Mouse (Mus musculus): Measurements from ENCODE around the gene Tmcc3. TPM values are rescaled to one million over a fixed set of nuclear protein-coding genes. Genes with fewer than 3 reads are reported as not detected.

Tmcc3 gene
- polyA plus RNA-seq, 1 experiment from 2014 or later, result 2.3 TPM

DNA sequence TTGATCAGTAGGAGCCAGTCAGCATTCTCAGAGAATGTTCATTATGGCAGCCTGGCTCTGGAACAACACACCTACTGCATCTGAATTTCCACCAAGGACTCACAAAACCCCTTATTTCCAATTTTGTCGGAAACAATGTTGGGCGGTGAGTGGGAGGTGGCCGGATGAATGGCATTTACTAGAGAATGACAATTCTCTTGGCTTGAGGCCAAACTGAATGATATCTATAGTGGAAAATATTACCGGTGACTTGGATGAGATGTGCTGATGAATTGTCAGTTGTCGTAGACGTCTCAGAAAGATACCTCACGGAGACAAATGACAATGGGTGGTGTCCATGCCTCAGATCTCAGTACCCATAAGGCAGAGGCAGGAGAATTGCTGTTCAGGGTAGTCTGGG, 133.4 kb downstream of the Tmcc3 start:
- WGBS, result 94% methylated on average over 7 of the region's 7 CpGs
- no peaks in the 10 kb centered on the region for H3K36me3 ChIP-seq (replicated peaks)
- peaks cover 7% of the 10 kb centered on the region for H3K4me1 ChIP-seq
- DNase-seq (ENCODE audit: extremely low spot score, low spot score), result no peak
- H3K27me3 ChIP-seq (ENCODE audit: poor library complexity, severe bottlenecking), result no peaks in the 10 kb centered on the region
- no peak overlapping the region for H3K27ac ChIP-seq
- no peak overlapping the region for H3K4me3 ChIP-seq
- H3K9me3 ChIP-seq, result no peaks in the 10 kb centered on the region

DNA sequence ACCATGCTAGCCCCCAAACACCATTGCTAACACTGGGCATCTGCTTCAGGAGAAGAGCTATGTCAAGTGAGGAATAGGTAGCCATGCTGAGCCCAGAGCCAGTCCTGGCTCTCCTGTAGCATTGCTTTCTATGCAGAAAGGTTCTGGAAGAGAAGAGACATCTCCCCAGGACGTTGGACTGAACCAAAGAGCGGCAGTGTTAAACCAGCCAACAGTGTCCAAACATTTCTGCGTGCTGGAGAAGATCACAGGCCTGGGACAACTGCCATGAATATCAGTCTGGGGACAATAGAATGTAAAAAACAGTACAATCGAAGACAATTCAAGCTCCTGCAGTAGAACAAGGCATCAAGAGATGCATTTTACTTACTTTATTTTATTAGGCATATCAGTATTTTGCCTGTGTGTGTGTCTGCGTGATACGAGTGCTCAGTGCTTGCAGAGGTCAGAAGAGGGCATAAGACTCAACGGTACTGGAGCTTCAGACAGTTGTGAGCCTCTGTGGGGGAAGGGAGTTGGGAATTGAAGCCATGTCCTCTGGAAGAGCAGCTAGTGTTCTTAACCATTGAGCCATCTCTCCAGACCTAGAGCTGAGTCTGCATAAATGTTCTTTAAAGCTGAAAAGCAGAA, 134.7 kb downstream of the Tmcc3 start:
- 81% methylated on average over 7 of the region's 7 CpGs for WGBS

DNA sequence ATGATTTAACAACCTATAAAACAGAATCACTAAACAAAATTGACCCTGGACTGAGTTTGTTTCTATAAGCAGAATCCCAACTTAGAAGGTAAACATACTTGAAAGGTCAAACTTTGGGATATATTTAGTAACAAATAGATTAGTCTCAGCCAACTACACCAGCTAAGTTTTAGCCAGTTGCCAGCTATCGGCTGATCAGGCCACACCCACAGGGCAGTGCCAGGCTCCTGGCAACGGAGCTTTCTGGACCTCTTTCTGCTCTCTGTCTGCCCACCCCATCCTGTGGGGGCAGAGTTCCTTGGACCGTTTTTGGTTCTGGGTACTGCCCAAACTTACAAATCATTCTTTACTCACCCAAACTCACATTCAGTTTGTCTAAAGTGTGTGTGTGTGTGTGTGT, 137.9 kb downstream of the Tmcc3 start:
- Histone ChIP-seq H3K9me3 (no peaks in the 10 kb centered on the region), H3K27ac (no peak overlapping the region), H3K27me3 (ENCODE audit: poor library complexity, severe bottlenecking) (no peaks in the 10 kb centered on the region), H3K4me3 (no peak overlapping the region), H3K4me1 (peaks cover 7% of the 10 kb centered on the region), H3K36me3 (replicated peaks) (no peaks in the 10 kb centered on the region)
- DNase-seq (ENCODE audit: extremely low spot score, low spot score), result no peak
- WGBS, result 76% methylated on average over 3 of the region's 3 CpGs

More for the DNA sequence above, 134.7 kb downstream of the Tmcc3 start:
- no peak overlapping the region for H3K27ac ChIP-seq
- DNase-seq (ENCODE audit: extremely low spot score, low spot score), result no peak
- peaks cover 12% of the 10 kb centered on the region for H3K4me1 ChIP-seq
- H3K9me3 ChIP-seq, result no peaks in the 10 kb centered on the region
- no peak overlapping the region for H3K4me3 ChIP-seq
- no peaks in the 10 kb centered on the region for H3K36me3 ChIP-seq (replicated peaks)
- H3K27me3 ChIP-seq (ENCODE audit: poor library complexity, severe bottlenecking), result no peaks in the 10 kb centered on the region

DNA sequence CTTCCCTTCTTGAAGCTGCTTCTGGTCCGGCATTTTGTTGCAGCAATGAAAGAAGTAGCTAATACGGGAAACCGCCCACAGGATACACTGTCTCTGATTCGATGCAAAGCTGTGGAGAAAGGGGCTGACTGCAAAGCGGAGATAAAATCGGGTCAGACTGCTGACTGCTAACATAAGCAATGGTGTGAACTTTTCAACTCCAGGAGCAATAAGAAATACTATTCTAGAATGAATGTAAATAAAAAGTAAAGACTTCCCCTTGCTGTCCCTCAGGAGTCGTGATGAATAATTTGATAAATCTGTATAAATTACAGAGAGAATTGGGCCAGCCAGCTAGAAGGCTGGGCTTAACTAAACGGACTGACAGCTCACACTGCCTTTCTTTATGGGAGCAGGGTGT, 139.0 kb downstream of the Tmcc3 start:
- no peaks in the 10 kb centered on the region for H3K27me3 ChIP-seq (ENCODE audit: poor library complexity, severe bottlenecking)
- no peaks in the 10 kb centered on the region for H3K36me3 ChIP-seq (replicated peaks)
- H3K9me3 ChIP-seq, result no peaks in the 10 kb centered on the region
- no peak overlapping the region for H3K27ac ChIP-seq
- no peak for DNase-seq (ENCODE audit: extremely low spot score, low spot score)
- peaks cover 7% of the 10 kb centered on the region for H3K4me1 ChIP-seq
- no peak overlapping the region for H3K4me3 ChIP-seq
- WGBS, result 68% methylated on average over 8 of the region's 8 CpGs

DNA sequence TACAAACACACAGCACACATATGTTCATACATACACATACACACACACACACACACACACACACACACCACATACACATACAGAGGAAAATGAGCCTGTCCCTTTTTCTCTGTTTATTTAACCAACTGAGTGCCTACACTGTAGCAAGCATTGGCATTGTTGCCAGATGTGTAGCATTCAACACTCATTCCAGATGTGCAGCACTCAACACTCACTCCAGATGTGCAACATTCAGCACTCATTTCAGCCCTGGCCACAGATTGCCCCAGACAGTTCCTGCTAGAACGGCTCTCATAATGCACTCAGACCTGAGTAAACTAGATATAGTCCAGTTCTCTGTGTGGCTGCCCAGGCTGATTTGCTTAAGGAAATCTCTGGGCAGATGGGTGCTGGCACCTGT, 145.7 kb downstream of the Tmcc3 start:
- H3K27ac ChIP-seq, result no peak overlapping the region
- no peaks in the 10 kb centered on the region for H3K9me3 ChIP-seq
- 78% methylated on average over 1 of the region's 1 CpGs for WGBS
- no peak for DNase-seq (ENCODE audit: extremely low spot score, low spot score)
- no peaks in the 10 kb centered on the region for H3K36me3 ChIP-seq (replicated peaks)
- no peaks in the 10 kb centered on the region for H3K27me3 ChIP-seq (ENCODE audit: poor library complexity, severe bottlenecking)
- H3K4me3 ChIP-seq, result no peak overlapping the region
- H3K4me1 ChIP-seq, result no peaks in the 10 kb centered on the region

DNA sequence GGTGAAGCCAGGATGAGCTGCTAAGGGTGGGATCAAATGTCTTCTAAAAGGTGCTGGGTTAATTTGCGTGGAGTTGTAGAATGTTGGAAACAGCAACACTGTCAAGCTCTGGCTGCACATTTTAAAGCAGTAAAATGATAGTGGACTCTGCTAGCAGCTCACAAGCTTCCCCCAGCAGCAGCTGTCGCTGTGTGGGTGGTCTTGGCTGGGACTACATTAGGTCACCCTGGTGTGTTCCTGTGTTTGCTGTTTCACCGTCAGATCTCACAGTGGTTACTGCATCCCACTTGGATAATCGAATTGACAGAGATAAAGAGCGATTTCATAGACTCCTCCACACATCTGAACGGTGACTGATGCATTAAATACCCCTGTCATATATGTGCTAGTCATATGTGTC, 146.9 kb downstream of the Tmcc3 start:
- H3K27me3 ChIP-seq (ENCODE audit: poor library complexity, severe bottlenecking), result no peaks in the 10 kb centered on the region
- no peak for DNase-seq (ENCODE audit: extremely low spot score, low spot score)
- H3K9me3 ChIP-seq, result no peaks in the 10 kb centered on the region
- no peaks in the 10 kb centered on the region for H3K36me3 ChIP-seq (replicated peaks)
- WGBS, result 71% methylated on average over 6 of the region's 6 CpGs
- H3K4me1 ChIP-seq, result no peaks in the 10 kb centered on the region
- H3K4me3 ChIP-seq, result no peak overlapping the region
- no peak overlapping the region for H3K27ac ChIP-seq

DNA sequence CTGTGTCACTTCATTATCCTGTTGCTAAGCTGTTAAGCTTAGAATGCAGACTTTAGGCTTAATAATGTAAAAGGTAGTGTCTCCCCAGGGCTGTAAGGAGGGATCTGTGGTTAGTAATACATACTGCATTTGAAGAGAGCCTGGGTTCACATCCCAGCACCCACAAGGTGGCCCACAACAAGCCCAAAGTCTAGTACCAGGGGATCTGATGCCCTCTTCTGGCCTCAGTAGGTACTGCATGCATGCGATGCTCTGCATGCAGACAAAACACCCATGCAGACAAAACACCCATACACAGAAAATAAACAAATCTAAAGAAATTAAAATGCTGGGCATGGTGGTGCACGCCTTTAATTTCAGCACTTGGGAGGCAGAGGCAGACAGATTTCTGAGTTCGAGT, 149.6 kb downstream of the Tmcc3 start:
- Histone ChIP-seq H3K4me1 (no peaks in the 10 kb centered on the region), H3K27me3 (ENCODE audit: poor library complexity, severe bottlenecking) (no peaks in the 10 kb centered on the region), H3K27ac (no peak overlapping the region), H3K9me3 (no peaks in the 10 kb centered on the region), H3K4me3 (no peak overlapping the region), H3K36me3 (replicated peaks) (no peaks in the 10 kb centered on the region)
- 87% methylated on average over 3 of the region's 3 CpGs for WGBS
- no peak for DNase-seq (ENCODE audit: extremely low spot score, low spot score)

DNA sequence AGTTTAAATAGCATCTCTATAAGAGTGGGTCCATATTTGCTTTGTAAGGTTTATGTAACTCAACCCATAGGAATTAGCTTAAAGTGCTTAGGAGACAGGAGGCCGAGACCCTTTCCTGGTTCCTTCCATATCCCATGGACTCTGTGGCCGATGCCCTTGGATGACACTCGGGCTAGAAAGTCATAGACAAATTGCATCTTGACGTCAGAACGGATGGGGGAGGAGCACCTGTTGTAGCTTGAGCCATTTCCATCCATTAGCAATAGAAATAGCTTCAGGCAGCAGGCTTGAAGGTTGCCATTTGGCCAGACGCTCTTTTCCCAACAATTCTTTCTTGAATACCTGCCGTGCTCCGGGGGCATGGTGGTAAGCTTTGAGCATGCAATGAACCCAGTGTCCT, 150.1 kb downstream of the Tmcc3 start:
- Histone ChIP-seq H3K27me3 (ENCODE audit: poor library complexity, severe bottlenecking) (no peaks in the 10 kb centered on the region), H3K4me3 (no peak overlapping the region), H3K36me3 (replicated peaks) (no peaks in the 10 kb centered on the region), H3K9me3 (no peaks in the 10 kb centered on the region), H3K4me1 (no peaks in the 10 kb centered on the region), H3K27ac (no peak overlapping the region)
- DNase-seq (ENCODE audit: extremely low spot score, low spot score), result no peak
- 86% methylated on average over 8 of the region's 8 CpGs for WGBS

DNA sequence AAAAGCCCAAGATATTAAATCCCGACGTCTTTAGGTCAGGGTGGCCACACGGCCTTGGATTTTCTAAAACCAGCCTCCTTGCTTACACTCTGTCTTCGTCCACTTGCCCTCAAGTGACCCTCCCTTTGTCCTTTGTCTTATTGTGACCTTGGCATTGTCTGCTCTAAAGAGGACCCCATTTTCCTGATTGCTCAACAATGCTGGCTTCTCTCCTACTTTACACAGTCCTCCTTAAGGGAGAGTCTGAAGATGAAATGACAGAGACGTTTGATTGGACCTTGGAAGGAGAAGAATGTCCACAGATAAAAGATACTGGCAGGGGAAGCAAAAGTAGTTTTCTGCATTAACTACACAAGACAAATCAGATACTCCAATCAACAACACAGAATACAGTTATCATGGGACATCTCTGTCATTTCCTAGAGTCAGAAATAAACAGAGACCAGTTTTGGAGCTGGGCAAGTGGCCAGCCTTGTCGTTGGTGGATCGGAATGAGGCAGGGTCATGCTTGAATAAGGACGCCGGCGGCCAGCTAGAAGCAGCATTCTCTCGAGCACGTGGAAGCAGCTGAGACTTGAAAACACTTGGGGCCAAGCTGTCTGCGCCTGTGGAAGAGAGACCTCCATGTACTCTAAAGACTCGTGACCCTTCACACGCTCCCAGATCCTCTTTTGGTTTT, 150.8 kb downstream of the Tmcc3 start:
- no peaks in the 10 kb centered on the region for H3K36me3 ChIP-seq (replicated peaks)
- no peaks in the 10 kb centered on the region for H3K4me1 ChIP-seq
- no peak overlapping the region for H3K27ac ChIP-seq
- 84% methylated on average over 15 of the region's 15 CpGs for WGBS
- DNase-seq (ENCODE audit: extremely low spot score, low spot score), result no peak
- H3K27me3 ChIP-seq (ENCODE audit: poor library complexity, severe bottlenecking), result no peaks in the 10 kb centered on the region
- no peak overlapping the region for H3K4me3 ChIP-seq
- no peaks in the 10 kb centered on the region for H3K9me3 ChIP-seq

DNA sequence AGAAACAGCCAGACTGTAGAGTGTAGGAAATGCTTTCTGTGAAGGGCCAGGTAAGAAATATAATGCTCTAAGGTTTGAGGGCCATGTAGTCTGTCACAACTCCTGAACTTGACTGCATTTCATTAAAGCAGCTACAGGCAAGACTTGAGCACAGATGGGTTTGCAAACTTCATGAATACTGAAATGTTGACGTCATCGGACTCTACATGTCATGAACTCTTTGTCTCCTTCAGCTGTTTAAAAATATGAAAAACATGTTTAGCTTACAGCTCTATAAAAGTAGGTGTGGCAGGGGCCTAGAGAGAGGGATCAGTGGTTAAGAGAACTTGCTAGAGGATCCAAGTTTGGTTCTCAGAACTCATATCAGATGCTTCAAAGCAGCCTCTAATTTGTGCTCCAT, 151.7 kb downstream of the Tmcc3 start:
- no peaks in the 10 kb centered on the region for H3K9me3 ChIP-seq
- no peak for DNase-seq (ENCODE audit: extremely low spot score, low spot score)
- WGBS, result 93% methylated on average over 2 of the region's 2 CpGs
- no peaks in the 10 kb centered on the region for H3K27me3 ChIP-seq (ENCODE audit: poor library complexity, severe bottlenecking)
- no peaks in the 10 kb centered on the region for H3K4me1 ChIP-seq
- H3K27ac ChIP-seq, result no peak overlapping the region
- H3K4me3 ChIP-seq, result no peak overlapping the region
- H3K36me3 ChIP-seq (replicated peaks), result no peaks in the 10 kb centered on the region

DNA sequence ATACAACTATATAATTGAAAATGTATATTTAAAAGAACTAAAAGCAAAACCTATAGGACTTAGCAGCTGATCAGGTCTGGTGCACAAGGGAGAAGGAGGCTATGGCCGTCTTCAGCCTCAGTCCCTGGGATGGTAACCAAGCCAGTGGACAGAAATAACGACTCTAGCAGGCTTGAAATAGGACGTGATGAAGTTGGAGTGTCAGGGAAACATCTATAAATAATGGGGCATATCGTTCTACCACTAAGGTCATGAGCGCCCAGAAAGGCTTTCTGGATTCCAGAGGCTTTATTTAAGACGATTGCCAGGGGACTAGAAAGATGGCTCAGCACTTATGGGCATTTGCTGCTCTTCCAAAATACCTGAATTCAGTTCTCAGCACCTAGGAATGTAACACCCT, 153.9 kb downstream of the Tmcc3 start:
- Histone ChIP-seq H3K4me3 (no peak overlapping the region), H3K4me1 (no peaks in the 10 kb centered on the region; the same call in 1 of the 2 replicates), H3K27me3 (ENCODE audit: poor library complexity, severe bottlenecking) (no peaks in the 10 kb centered on the region), H3K27ac (no peak overlapping the region), H3K9me3 (no peaks in the 10 kb centered on the region), H3K36me3 (replicated peaks) (no peaks in the 10 kb centered on the region)
- WGBS, result 92% methylated on average over 6 of the region's 6 CpGs
- no peak for DNase-seq (ENCODE audit: extremely low spot score, low spot score)

DNA sequence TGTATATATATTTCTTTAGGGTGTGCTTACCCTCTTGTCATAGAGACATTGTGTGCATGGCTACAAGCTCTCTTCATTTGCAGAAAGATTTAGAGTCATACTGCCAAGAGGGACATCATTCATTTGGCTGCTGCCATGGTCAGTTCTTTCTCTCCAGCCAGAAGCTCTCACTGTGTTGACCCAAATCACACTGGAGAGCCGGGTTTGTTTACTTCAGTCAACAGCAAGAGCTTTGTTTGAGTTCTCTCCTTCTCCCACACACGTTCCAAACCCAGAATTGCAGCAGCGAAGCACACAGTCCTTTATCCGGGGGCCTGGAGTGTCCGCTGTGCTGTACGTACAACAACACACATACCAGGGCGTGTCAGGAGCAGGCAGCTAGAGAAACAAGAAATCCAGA, 154.6 kb downstream of the Tmcc3 start:
- WGBS, result 88% methylated on average over 7 of the region's 7 CpGs

DNA sequence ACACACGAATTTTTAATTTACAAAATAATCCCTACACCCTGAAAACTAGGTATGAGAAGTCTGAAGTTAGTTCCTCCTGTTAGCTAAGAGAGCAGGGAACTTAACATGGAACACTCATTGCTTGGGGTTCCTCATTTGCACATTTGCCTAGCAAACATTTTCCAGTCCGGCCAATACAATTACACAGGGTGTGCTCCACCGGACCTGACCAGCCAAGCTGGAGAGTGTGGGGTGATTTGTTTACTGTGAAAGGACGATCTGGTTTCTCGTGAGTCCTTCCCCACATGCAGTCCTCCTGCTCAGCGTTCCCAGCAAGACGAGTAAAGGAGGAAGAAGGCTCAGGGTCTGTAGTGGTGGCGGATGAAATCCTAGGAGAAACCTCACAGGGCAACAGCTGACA, 159.7 kb downstream of the Tmcc3 start:
- Histone ChIP-seq H3K27ac (no peak overlapping the region), H3K4me1 (peaks cover 3% of the 10 kb centered on the region; the same call in 1 of the 2 replicates), H3K27me3 (ENCODE audit: poor library complexity, severe bottlenecking) (no peaks in the 10 kb centered on the region), H3K9me3 (no peaks in the 10 kb centered on the region), H3K4me3 (no peak overlapping the region), H3K36me3 (replicated peaks) (no peaks in the 10 kb centered on the region)
- 78% methylated on average over 8 of the region's 8 CpGs for WGBS
- DNase-seq (ENCODE audit: extremely low spot score, low spot score), result no peak

More for the DNA sequence above, 154.6 kb downstream of the Tmcc3 start:
- no peaks in the 10 kb centered on the region; the same call in 1 of the 2 replicates for H3K4me1 ChIP-seq
- no peak overlapping the region for H3K27ac ChIP-seq
- DNase-seq (ENCODE audit: extremely low spot score, low spot score), result no peak
- H3K27me3 ChIP-seq (ENCODE audit: poor library complexity, severe bottlenecking), result no peaks in the 10 kb centered on the region
- H3K36me3 ChIP-seq (replicated peaks), result no peaks in the 10 kb centered on the region
- H3K9me3 ChIP-seq, result no peaks in the 10 kb centered on the region
- H3K4me3 ChIP-seq, result no peak overlapping the region
